Mouse (Mus musculus) left cerebral cortex, adult 9 months (tissue): ENCODE measurements around the gene Adgrl2.

Experiments used
- DNase-seq, 2 experiments: peaks; one replicate each; pipeline ENCODE4 v3.0.0; 2022; ENCODE audit warnings: low spot score in 2 of 2

Gene Adgrl2

DNA sequence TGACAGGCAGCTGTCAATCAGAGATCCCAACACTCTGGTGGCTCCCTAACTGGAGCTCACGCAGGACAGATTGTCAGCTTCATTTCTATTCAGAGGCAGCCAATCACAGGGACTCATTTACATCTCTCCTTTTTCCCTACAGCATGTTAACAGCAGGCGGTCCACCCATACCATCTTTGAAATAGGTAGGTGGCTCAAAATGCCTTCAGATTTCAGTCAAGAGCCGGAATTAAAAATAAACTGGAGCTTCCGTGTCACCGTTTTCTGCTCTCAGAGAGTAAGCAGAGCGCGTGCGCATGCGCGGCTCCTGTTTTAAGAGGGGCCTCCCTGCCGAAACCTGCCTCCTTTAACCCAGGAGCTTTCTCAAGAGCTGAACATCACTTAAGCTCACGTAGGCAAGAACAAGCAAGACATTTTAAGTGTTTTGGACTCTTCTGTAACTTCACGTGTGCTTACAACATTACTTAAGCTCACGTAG, 67.7 kb downstream of the Adgrl2 start:
- peak; percentile 55 to 72 for DNase-seq

DNA sequence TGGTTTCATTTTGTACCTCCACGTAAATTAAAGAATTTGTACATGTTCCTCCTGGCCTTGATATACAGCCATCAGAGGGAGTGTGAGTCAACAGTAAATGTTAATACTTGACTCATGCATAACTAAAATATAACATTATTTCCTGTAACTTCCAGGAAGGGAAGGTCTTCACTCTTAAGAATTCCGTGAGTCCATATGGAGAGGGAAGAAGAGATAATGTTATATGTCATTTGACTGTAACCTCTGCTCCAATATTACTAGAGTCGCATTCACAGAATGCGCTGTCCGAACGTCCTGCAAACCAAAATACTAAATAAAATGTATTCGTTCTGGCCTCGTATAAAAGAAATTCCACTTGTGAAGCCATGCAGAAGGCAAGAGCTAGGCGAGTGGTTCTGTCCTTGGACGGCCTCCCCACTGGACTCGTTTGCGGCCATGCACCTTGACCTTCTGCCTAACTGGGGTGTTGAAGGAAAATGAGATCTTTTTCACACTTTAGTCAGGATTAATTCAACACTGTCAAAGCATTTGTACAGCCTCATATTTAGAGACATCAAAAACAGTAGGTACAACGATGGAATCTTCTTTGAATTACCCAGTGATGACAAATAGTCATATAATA, 68.3 kb downstream of the Adgrl2 start:
- no peak for DNase-seq

- DNase-seq, result no peak
Observed at GRCm38 (mm10) chr3:148920881-148921280, 69.5 kb downstream of the Adgrl2 start.

DNA sequence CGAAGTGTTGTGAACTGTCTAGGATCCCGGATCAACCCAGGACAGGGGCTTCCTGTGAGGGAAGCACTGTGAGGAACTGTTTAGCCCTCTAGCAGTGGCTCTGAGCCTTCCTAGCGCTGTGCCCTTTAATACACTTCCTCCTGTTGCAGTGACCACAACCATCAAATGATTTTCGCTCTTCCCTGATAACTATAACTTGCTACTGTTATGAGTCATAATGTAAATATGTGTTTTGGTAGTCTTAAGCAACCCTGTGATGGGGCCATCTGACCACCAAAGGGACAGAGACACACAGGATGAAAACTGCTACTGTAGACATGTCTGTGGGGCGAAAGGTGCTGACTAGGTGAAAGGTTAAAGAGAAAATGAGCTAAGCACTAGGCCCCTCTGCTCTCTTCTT, 71.9 kb downstream of the Adgrl2 start:
- DNase-seq, result no peak

- no peak for DNase-seq
Observed at GRCm38 (mm10) chr3:148917837-148918236, 72.5 kb downstream of the Adgrl2 start.

- peak in 1 of 2 experiments; percentile 30 for DNase-seq
Observed at GRCm38 (mm10) chr3:148916226-148916625, 74.1 kb downstream of the Adgrl2 start.

DNA sequence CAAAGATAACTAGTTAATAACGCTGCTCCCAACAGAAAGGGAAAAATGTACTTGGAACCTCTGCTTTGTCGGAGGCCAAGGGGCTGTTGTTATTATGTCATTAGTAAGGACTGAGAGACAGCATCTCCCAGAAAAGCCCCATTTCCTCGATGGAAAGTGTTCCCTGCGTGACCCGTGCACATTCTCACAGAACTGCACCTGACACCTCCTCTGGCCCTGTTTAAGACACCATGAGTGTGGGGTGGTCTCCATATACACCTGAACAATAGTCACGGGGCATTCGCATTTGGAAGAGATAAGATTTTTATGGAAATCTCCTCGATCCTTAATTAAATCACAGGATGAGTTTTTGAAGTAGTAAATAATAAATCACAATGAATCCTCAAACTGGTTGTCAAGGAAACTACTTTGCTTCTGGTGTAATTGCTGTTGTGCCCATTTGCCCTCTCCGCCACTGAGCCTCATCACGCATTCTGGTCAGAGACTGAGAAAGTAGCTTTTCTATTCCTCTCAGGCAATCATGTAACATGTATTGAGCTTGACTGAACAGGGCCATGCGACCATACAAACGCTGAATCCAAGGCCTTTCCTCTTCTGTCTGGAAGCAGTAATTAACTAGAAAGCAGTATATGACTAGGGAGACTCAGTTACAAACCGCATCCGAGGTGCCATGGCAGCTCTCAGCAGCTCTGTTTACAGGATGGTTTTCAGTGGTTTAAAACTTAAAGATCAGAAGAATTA, 77.2 kb downstream of the Adgrl2 start:
- no peak for DNase-seq

DNA sequence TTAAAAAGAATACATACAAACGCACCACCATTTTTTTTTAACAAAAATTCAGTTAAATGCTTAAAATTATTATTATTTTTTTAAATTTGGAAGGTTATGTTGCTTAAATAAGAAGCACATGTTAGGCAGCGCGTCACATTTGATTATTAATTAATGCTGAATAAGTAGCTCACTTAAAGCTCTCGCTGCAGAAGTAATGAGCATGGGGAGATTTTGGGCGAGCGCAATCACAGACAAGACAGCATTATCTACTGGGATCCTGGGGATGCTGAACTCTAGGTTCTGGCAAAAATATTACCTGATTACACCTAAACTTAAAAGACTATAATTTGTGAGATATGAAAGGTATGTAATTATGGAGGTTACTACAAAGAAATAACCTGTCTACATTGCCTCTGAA, 77.8 kb downstream of the Adgrl2 start:
- DNase-seq, result no peak

DNA sequence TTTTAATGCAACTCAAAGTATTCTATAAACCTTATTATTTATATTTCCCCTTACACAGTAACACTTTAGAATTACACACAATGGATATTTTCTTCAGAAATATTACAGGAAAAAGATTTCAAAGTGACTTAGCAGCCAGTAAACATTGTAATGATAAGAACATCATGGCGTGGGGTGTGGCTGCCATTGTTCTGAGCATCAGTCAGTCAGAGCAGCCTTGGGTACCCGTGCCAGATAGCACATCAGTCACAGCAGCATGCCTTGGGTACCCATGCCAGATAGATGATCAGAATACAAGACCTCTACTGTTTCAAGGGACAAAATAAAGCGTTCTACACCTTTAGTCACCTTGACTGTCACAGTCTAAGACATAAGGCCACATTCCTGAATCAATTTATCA, 82.5 kb downstream of the Adgrl2 start:
- DNase-seq, result no peak

DNA sequence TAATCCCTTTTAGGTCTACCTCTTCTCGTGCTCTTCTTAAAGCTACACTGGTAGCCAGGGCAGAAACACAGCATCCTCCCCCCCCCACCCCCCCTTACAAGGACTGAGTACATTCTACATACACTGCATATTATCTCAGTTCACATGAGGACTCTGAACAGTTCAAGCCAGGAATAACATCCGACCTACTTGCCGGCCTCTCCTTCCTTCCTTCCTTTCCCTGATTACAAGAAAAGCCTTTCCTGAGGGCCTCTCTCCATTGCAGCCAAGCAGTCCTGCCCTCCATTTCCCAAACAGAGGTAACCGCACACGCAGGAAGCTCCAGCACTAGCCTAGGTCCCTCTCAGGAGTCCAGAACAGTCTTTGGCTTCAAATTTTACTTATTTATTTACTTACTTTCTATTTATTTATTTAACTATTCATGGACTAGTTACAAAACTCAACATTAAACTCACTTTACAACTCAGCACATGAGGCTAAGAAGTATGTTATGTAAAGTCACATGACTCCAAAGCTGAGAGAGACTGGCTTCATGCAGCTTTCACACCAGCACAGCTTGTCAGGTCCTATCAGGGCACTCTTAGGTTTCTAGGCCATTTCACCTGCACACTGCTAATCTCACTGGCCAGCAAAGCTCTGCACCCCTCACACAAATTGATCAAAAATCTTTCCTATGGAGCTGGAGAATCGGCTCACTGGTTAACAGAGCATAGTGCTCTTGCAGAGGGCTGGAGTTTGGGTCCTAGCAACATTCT, 83.2 kb downstream of the Adgrl2 start:
- no peak for DNase-seq

DNA sequence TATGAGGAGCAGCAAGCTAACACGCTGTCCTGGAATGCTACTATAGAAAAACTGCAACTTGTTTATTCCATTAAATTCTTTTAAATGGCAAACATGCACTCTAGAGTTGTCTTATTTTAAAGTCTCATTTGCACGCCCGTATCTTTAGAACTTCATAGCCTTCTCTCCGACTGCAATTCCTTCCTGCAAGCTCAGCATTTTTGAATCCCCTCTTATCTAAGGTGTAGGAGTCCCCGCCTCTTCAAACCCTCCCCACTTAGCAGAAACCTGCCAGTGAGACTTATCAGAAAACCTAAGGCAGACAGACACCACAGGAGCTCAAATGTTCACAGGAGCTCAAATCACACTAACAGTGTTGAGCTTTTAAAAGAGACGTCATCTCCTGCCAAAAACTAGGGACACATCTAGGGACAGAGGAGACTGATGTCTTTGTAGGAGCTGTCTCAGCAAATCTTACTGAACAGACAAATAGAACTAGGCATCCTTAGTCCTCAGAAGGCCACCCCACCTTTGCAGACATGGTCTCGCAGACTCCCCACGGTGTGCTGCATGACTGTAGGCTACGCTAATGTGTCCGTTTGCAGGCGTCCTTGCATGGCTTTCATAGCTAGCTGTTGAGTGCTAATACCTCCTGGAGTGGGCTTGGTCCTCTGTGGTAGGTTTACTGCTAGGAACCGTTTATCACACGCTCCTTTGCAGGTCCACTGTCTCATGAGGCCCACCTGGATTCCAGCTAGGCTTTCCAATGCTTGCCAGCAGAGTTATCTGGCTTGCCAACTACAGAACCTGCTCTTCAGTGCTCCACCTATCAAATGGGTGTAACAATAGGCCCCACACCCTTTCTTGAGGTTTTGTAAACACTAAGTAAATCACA, 84.2 kb downstream of the Adgrl2 start:
- no peak for DNase-seq

GRCm38 (mm10) chr3:148905435-148905834, 84.9 kb downstream of the Adgrl2 start:
- no peak for DNase-seq

DNA sequence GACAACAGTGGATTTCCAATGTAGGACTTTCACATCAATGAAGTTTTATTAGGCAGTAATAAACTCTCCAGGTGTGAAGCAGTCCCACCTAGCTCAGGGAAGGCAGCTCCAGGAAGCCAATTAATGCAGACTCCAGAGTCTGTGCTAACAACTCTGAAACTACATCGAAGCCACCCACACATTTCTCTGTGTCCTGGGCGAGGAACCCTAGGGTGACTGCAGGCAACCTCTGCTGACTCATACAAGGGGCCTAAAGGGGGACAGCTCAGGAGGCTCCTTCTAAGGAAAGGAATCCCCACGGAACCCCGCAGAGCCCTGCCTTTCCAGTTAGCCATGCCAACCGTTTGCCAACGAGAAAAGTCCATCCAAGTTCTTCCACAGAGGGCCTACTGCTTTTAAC, 90.5 kb downstream of the Adgrl2 start:
- no peak for DNase-seq

DNA sequence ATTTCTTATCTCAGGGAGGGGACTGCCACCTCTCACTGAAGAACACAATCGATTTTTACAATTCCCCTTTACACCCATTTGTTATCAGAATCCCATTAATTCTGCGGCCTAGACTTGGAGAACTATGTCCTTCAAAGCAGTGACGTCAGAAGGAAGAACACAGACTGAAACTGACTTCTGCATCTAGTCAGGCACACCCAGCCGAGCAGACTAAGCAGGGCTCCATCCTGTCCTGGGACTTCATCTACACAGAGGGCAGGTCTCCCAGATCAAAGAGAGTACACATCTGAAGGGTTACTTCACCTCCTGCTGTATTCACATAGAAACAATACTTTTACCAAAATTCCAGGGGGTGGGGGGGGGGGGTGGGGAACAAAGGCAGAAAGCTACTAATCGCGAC, 90.9 kb downstream of the Adgrl2 start:
- DNase-seq, result no peak

- DNase-seq, result no peak
Observed at GRCm38 (mm10) chr3:148898535-148899250, 91.7 kb downstream of the Adgrl2 start.

DNA sequence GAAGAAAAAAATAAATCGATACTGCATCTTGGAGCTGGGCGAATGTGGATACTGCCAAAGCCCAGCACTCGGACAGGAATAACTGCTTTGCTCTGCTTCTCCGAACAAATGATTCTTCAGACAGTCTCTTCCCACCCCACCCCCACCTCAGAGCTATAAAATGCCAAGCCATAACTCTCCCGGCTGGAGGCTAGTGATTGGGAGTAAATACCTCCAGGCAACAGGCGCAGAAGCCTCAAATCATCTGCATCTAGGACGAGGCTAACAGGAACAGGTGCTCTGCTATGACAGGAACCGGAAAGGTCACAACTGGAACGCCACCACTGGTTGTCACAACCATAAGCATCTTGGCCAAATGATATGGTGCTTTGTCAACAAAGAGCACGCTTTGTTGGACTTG, 94.1 kb downstream of the Adgrl2 start:
- DNase-seq, result no peak

DNA sequence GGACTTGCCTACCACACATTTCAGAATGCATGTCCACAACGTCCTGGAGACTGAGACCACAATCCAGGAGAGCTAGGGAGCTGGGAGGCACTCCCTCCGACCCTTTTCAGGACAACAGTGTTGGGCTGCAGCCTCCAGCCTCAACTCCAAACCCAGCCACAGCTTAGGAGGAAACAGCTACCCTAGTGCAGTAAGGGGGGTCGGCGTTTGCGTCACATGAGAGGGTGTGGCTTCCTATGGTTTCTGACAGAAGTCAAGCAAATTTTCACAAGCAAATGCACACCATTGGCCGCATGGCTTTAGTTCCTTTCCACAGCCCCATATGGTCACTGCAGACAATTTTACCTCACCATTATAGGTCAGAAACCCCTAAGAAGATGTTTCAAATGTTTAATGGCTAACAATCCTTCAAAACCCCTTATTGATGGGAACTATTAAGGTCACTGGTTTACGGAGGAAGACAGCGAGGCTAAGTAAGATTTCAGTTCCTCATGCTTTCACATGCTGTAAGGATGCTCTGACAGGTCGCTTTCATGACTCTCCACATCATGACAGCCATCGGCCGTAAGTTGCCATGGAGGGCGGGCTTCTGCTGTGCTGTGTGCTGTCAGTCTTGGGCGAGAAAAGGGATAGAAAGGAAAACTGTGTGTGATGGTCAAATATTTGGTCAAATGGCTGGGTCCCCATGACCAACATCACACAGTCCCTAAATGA, 94.8 kb downstream of the Adgrl2 start:
- DNase-seq, result no peak

- DNase-seq, result no peak
Observed at GRCm38 (mm10) chr3:148894867-148895266, 95.5 kb downstream of the Adgrl2 start.

DNA sequence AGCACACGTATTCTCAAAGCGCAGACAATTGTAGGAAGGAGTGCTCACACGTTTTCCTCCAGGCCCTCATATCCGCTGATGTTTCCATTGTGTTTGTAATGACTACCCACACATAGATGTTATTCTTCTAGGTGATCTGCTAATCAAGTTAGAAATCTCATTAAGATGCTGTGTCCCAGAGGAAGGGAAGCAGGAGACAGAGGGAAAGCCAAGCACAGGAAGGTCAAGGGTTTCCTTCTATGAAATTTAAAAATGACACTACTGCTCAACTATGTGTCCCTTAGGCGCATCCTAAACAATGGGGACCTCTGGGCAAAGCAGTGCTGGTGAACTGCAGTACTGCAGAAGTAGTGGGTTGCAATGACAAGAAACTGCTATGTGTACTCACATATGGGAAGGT, 102.5 kb downstream of the Adgrl2 start:
- DNase-seq, result no peak

DNA sequence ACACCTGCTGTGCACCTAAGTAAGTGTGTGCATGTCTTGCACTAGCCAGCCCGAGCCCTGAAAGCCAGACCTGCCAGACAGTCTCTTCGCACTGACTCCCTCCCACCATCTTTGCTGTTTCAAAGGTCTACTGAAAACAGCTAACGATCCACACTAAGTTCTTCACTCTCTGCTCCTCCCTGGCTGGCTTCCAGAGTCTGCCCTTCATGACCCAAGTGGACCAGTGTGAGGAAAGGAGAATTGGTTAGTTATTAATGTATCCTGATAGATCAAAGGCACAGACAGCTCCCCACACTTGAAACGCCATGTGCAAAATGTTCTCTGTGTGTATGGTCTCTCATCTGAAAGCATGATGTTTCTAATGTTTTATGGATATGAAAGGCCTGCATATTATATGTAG, 103.4 kb downstream of the Adgrl2 start:
- DNase-seq, result no peak
